Mouse (Mus musculus) kidney, adult 11 months (tissue): ENCODE measurements at regions not wholly inside any gene's neighbourhood (a gene's known extent, or its start where the extent isn't known, plus 50 kb on each side); places are given as distances from the start of the nearest gene placed in this dataset.

ENCODE experiments used
- DNase-seq: peaks from one replicate; pipeline ENCODE4 v3.0.0; 2022

- peak; percentile 6 for DNase-seq
Observed at GRCm38 (mm10) chr6:135525841-135526327, 163.5 kb downstream of the Emp1 start.

GRCm38 (mm10) chr6:135526460-135527160 lies 164.3 kb downstream of the Emp1 start:
- no peak for DNase-seq

- DNase-seq = no peak
Observed at GRCm38 (mm10) chr6:135527879-135528278, 165.5 kb downstream of the Emp1 start.

GRCm38 (mm10) chr6:135539791-135540646 lies 177.7 kb downstream of the Emp1 start:
- DNase-seq = peak; percentile 26

GRCm38 (mm10) chr6:135541566-135541965 lies 179.2 kb downstream of the Emp1 start:
- DNase-seq = no peak

- peak; percentile 36 for DNase-seq
Observed at GRCm38 (mm10) chr6:135542356-135542755, 180.0 kb downstream of the Emp1 start.

GRCm38 (mm10) chr6:135543390-135543789 lies 181.0 kb downstream of the Emp1 start:
- DNase-seq = no peak

GRCm38 (mm10) chr6:135543863-135544262 lies 181.5 kb downstream of the Emp1 start:
- DNase-seq = peak; percentile 78

- DNase-seq = no peak
Observed at GRCm38 (mm10) chr6:135550368-135550950, 188.1 kb downstream of the Emp1 start.

- no peak for DNase-seq
Observed at GRCm38 (mm10) chr6:135552396-135552795, 190.1 kb downstream of the Emp1 start.

GRCm38 (mm10) chr6:135559501-135559907 lies 197.2 kb downstream of the Emp1 start:
- DNase-seq = peak; percentile 98

GRCm38 (mm10) chr6:135562267-135562666 lies 199.9 kb downstream of the Emp1 start:
- DNase-seq = no peak

GRCm38 (mm10) chr6:135563766-135564165 lies 201.4 kb downstream of the Emp1 start:
- no peak for DNase-seq

GRCm38 (mm10) chr6:135569086-135569485 lies 206.7 kb downstream of the Emp1 start:
- DNase-seq = peak; percentile 61

GRCm38 (mm10) chr6:135575294-135575693 lies 212.9 kb downstream of the Emp1 start:
- DNase-seq = peak; percentile 26

- DNase-seq = no peak
Observed at GRCm38 (mm10) chr6:135578728-135579127, 216.4 kb downstream of the Emp1 start.

GRCm38 (mm10) chr6:135582567-135582966 lies 220.2 kb downstream of the Emp1 start:
- DNase-seq = no peak

GRCm38 (mm10) chr6:135584782-135585181 lies 222.4 kb downstream of the Emp1 start:
- no peak for DNase-seq

GRCm38 (mm10) chr6:135590084-135590483 lies 227.7 kb downstream of the Emp1 start:
- no peak for DNase-seq

GRCm38 (mm10) chr6:135591085-135591484 lies 228.7 kb downstream of the Emp1 start:
- DNase-seq = no peak

GRCm38 (mm10) chr6:135596358-135596757 lies 234.0 kb downstream of the Emp1 start:
- no peak for DNase-seq

- DNase-seq = no peak
Observed at GRCm38 (mm10) chr6:135610504-135611096, 248.3 kb downstream of the Emp1 start.

GRCm38 (mm10) chr6:135627928-135628327 lies 265.6 kb downstream of the Emp1 start:
- DNase-seq = no peak
